Mouse (Mus musculus) G1E (cell line): ENCODE measurements around the gene Krt42. TPM values are rescaled to one million over a fixed set of nuclear protein-coding genes. Genes with fewer than 3 reads are reported as not detected.

Source experiments
- ATAC-seq: 2 replicates; pipeline ENCODE4 v1.8.0; 2016; ENCODE audit warnings: mild to moderate bottlenecking; ENCODE audit not compliant: insufficient number of reproducible peaks, poor library complexity, low FRiP score, severe bottlenecking; ENCODE audit errors: extremely low read depth
- DNase-seq: peaks from one replicate; pipeline ENCODE4 v3.0.0; 2012; ENCODE audit warnings: low spot score
- H3K27me3 ChIP-seq: 2 replicates; pipeline ENCODE4 v1.6.1; 2012; ENCODE audit warnings: mild to moderate bottlenecking, low read length, inconsistent platforms; ENCODE audit not compliant: insufficient read depth
- H3K36me3 ChIP-seq: replicated peaks from 2 replicates; pipeline ENCODE3; 2012; ENCODE audit warnings: mild to moderate bottlenecking, inconsistent platforms
- H3K4me1 ChIP-seq: 2 replicates; pipeline ENCODE4 v1.6.1; 2012; ENCODE audit warnings: low read depth, low read length, inconsistent platforms, mixed read lengths; ENCODE audit not compliant: insufficient read depth
- H3K4me3 ChIP-seq: 2 replicates; pipeline ENCODE4 v1.5.1; 2012; ENCODE audit warnings: low read depth, mild to moderate bottlenecking, inconsistent platforms, low read length, moderate library complexity, mixed read lengths
- H3K9me3 ChIP-seq: replicated peaks from 2 replicates; pipeline ENCODE4 v1.6.1; 2012; ENCODE audit warnings: inconsistent platforms
- CTCF ChIP-seq: IDR thresholded peaks from 2 replicates; pipeline ENCODE4 v1.5.1; 2012; ENCODE audit warnings: low read depth, low read length, inconsistent platforms, mixed read lengths
- GATA1 ChIP-seq: IDR thresholded peaks from 2 replicates; pipeline ENCODE4 v1.6.1; 2012; ENCODE audit warnings: borderline replicate concordance, low read length, inconsistent platforms, mixed read lengths
- GATA2 ChIP-seq: IDR thresholded peaks from 2 replicates; pipeline ENCODE4 v1.6.1; 2012; ENCODE audit warnings: low read depth, low read length, inconsistent platforms, borderline replicate concordance
- POLR2AphosphoS5 ChIP-seq: IDR thresholded peaks from 2 replicates; pipeline ENCODE4 v1.6.1; 2012; ENCODE audit warnings: low read depth, low read length, inconsistent platforms; ENCODE audit not compliant: insufficient replicate concordance
- TAL1 ChIP-seq: conservative IDR thresholded peaks from 2 replicates; pipeline ENCODE4 v1.6.1; 2012; ENCODE audit warnings: low read depth, low read length, inconsistent platforms, mixed read lengths
- polyA plus RNA-seq: library from polyadenylated mRNA; stranded (reverse); fragments of >175 nt; gene quantifications from 2 replicates; pipeline ENCODE4 v1.2.3, GENCODE M21; 2012
- total RNA-seq, 2 experiments: library from RNA; stranded (forward) in 1 of 2; stranded (reverse) in 1 of 2; fragments of 200-1000 nt in 1 of 2; fragments of >200 nt in 1 of 2; fragmentation: Nextera tagmentation in 1 of 2; gene quantifications; 2 replicates each; pipeline ENCODE4 v1.2.3; 2014 to 2017

The Krt42 gene
- total and polyA plus RNA-seq, 3 experiments, result 0.11 TPM; not detected in 2

DNA sequence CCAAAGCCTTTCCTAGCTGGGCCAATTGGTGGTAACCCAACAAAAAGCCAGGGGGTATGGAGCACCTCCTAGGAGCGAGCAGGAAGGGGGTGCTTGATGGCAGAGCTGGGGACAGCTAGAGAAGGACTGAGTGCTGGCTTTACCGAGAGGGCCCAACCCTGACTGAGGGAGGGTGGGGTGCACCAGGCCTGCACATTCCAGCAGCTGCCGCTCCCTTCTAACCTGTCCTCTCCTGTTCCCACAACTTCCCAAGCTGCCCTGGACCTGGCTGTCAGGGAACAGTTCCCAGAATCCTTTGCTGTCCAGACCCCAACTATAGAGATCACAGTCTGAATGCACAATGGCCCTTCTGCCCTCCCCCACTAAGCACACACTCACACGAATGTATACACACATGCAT is 15.3 kb upstream of the Krt42 start:
- no peaks in the 10 kb centered on the region; the same call in 1 of the 2 replicates for H3K4me1 ChIP-seq
- DNase-seq, result no peak
- no peaks in the 10 kb centered on the region for H3K36me3 ChIP-seq
- ATAC-seq, result no peak
- H3K27me3 ChIP-seq, result peaks cover 22% of the 10 kb centered on the region
- no peak overlapping the region for H3K4me3 ChIP-seq
- TF ChIP-seq GATA1 (no peak), GATA2 (no peak), TAL1 (no peak), POLR2AphosphoS5 (no peak), CTCF (no peak)
- no peaks in the 10 kb centered on the region for H3K9me3 ChIP-seq

- ATAC-seq, result no peak
- Histone ChIP-seq H3K27me3 (peaks cover 13% of the 10 kb centered on the region), H3K4me1 (no peaks in the 10 kb centered on the region; the same call in 1 of the 2 replicates)
Observed at GRCm38 (mm10) chr11:100282549-100282948, 12.9 kb upstream of the Krt42 start.

GRCm38 (mm10) chr11:100281596-100282544 is 12.2 kb upstream of the Krt42 start:
- H3K4me1 ChIP-seq, result no peaks in the 10 kb centered on the region; the same call in 1 of the 2 replicates
- ATAC-seq (peak; percentile 22; the same call in 1 of the 2 replicates), DNase-seq (peak; percentile 32)
- TF ChIP-seq CTCF, result peak; percentile 87
- no peak for TF ChIP-seq GATA1
- no peaks in the 10 kb centered on the region for H3K9me3 ChIP-seq
- H3K27me3 ChIP-seq, result peaks cover 11% of the 10 kb centered on the region
- H3K36me3 ChIP-seq, result no peaks in the 10 kb centered on the region
- no peak overlapping the region for H3K4me3 ChIP-seq

More at GRCm38 (mm10) chr11:100282549-100282948, 12.9 kb upstream of the Krt42 start:
- H3K9me3 ChIP-seq, result no peaks in the 10 kb centered on the region
- no peaks in the 10 kb centered on the region for H3K36me3 ChIP-seq
- DNase-seq, result peak; percentile 33
- TF ChIP-seq GATA1 (no peak), CTCF (peak; percentile 64)
- no peak overlapping the region for H3K4me3 ChIP-seq

DNA sequence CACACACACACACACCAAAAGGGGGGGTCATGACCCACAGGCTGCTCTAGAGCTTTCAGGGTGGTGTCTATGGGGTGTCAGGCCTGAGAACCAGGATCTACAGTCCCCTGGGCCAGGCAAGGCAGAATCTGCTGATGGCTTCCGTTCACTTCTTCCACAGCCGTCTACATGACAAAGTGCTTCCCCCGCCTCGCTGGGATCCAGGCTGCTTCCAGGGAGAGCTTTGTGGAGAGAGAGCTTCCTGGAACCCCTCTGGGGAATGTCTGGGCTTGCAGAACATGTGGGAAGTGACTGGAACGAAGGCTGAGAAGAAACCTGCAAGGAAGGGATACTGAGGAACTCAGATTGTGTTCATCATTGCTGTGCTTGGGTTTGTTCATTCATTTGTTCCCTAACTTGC is 9.1 kb upstream of the Krt42 start:
- DNase-seq (no peak), ATAC-seq (no peak)
- no peaks in the 10 kb centered on the region for H3K36me3 ChIP-seq
- no peaks in the 10 kb centered on the region; the same call in 1 of the 2 replicates for H3K4me1 ChIP-seq
- no peak for TF ChIP-seq GATA2
- TF ChIP-seq TAL1, result no peak
- no peak overlapping the region for H3K4me3 ChIP-seq
- H3K27me3 ChIP-seq, result peaks cover 2% of the 10 kb centered on the region; the same call in 1 of the 2 replicates
- peaks cover 5% of the 10 kb centered on the region; the same call in 1 of the 2 replicates for H3K9me3 ChIP-seq

- no peak for DNase-seq
- H3K4me3 ChIP-seq, result no peak overlapping the region
- H3K9me3 ChIP-seq, result peaks cover 5% of the 10 kb centered on the region; the same call in 1 of the 2 replicates
- TF ChIP-seq TAL1 (no peak), POLR2AphosphoS5 (no peak), CTCF (no peak), GATA1 (no peak), GATA2 (no peak)
- no peak for ATAC-seq
- no peaks in the 10 kb centered on the region for H3K36me3 ChIP-seq
- H3K4me1 ChIP-seq, result no peaks in the 10 kb centered on the region
- H3K27me3 ChIP-seq, result no peaks in the 10 kb centered on the region
Observed at GRCm38 (mm10) chr11:100277726-100278480, 8.2 kb upstream of the Krt42 start.

- DNase-seq, result no peak
- Histone ChIP-seq H3K9me3 (peaks cover 12% of the 10 kb centered on the region), H3K36me3 (no peaks in the 10 kb centered on the region), H3K27me3 (peaks cover 2% of the 10 kb centered on the region; the same call in 1 of the 2 replicates), H3K4me3 (no peak overlapping the region), H3K4me1 (no peaks in the 10 kb centered on the region)
- no peak for ATAC-seq
- TF ChIP-seq POLR2AphosphoS5, result no peak
- no peak for TF ChIP-seq GATA2
- no peak for TF ChIP-seq TAL1
- no peak for TF ChIP-seq CTCF
- TF ChIP-seq GATA1, result no peak
Observed at GRCm38 (mm10) chr11:100275466-100275865, 5.8 kb upstream of the Krt42 start.
